Mouse (Mus musculus) neural tube, embryonic 14.5 days (tissue): ENCODE results near the gene Scn8a. TPM values are rescaled to one million over a fixed set of nuclear protein-coding genes. Genes with fewer than 3 reads are reported as not detected.

Experiments
- ATAC-seq: fragments of 200-750 bp; cut with Nextera tagmentation; 2 replicates; pipeline ENCODE4 v1.8.0; 2017; ENCODE audit warnings: low read depth, mild to moderate bottlenecking, moderate TSS enrichment, moderate library complexity
- H3K27ac ChIP-seq: fragments of 300-500 bp; sonication (generic); 2 replicates; pipeline ENCODE4 v1.5.1; 2014; ENCODE audit warnings: low read depth, mild to moderate bottlenecking, control low read depth, low read length, moderate library complexity, mixed read lengths
- H3K27me3 ChIP-seq: fragments of 300-500 bp; sonication (generic); 2 replicates; pipeline ENCODE4 v1.6.1; 2014; ENCODE audit warnings: low read length; ENCODE audit not compliant: control insufficient read depth, insufficient read depth
- H3K36me3 ChIP-seq: fragments of 300-500 bp; sonication (generic); 2 replicates; pipeline ENCODE4 v1.6.1; 2014; ENCODE audit warnings: low read length, mixed read lengths; ENCODE audit not compliant: control insufficient read depth, insufficient read depth
- H3K4me1 ChIP-seq: fragments of 300-500 bp; sonication (generic); 2 replicates; pipeline ENCODE4 v1.6.1; 2014; ENCODE audit warnings: low read length; ENCODE audit not compliant: control insufficient read depth, insufficient read depth
- H3K4me2 ChIP-seq: fragments of 300-500 bp; sonication (generic); 2 replicates; pipeline ENCODE4 v1.6.1; 2014; ENCODE audit warnings: mild to moderate bottlenecking, low read depth, low read length, control low read depth
- H3K4me3 ChIP-seq: fragments of 300-500 bp; sonication (generic); 2 replicates; pipeline ENCODE4 v1.5.1; 2014; ENCODE audit warnings: low read depth, low read length, control low read depth, mixed read lengths
- H3K9ac ChIP-seq: fragments of 300-500 bp; sonication (generic); replicated peaks from 2 replicates; pipeline ENCODE4 v1.6.1; 2014; ENCODE audit warnings: low read depth, mild to moderate bottlenecking, control low read depth, low read length, mixed read lengths
- H3K9me3 ChIP-seq: fragments of 300-500 bp; sonication (generic); 2 replicates; pipeline ENCODE4 v1.6.1; 2016; ENCODE audit warnings: low read length; ENCODE audit not compliant: control insufficient read depth
- WGBS: fragments of 180-500 bp; shearing (Covaris S2); extraction: QIAGEN DNeasy Blood & Tissue Kit; methylation state at CpG from one replicate; pipeline ENCODE4 v1.1.7; 2014; 5-methylcytosine and 5-hydroxymethylcytosine counted together
- polyA plus RNA-seq: library from polyadenylated mRNA; unstranded; fragments of >200 nt; fragmentation: Nextera tagmentation; extraction: Ambion mirVana; gene quantifications from 2 replicates; pipeline ENCODE4 v1.2.1, GENCODE M21; 2014

Gene Scn8a
- polyA plus RNA-seq, 1 experiment from 2014 or later: 35.2 TPM

- H3K9ac ChIP-seq: peak overlapping the region; percentile 60
- no peaks in the 10 kb centered on the region for H3K9me3 ChIP-seq
- H3K4me1 ChIP-seq: peaks cover 14% of the 10 kb centered on the region; the same call in 1 of the 2 replicates
- under 1% methylated on average over 59 of the region's 77 CpGs for WGBS
- H3K27ac ChIP-seq: no peak overlapping the region
- peak overlapping the region; percentile 45 for H3K4me3 ChIP-seq
- no peaks in the 10 kb centered on the region for H3K36me3 ChIP-seq
- peaks cover 26% of the 10 kb centered on the region for H3K27me3 ChIP-seq
- ATAC-seq: peak; percentile 51
- H3K4me2 ChIP-seq: peak overlapping the region; percentile 96
Measured at GRCm38 (mm10) chr15:101046527-101047193, 177.0 kb downstream of the Scn8a start.

- Histone ChIP-seq H3K36me3 (no peaks in the 10 kb centered on the region), H3K4me1 (peaks cover 14% of the 10 kb centered on the region; the same call in 1 of the 2 replicates), H3K9me3 (no peaks in the 10 kb centered on the region), H3K9ac (peak within 1 kb of the TSS; percentile 60), H3K27me3 (peaks cover 26% of the 10 kb centered on the region), H3K27ac (no peak within 1 kb of the TSS), H3K4me3 (peak within 1 kb of the TSS; percentile 45), H3K4me2 (peak within 1 kb of the TSS; percentile 96)
- ATAC-seq: peak; percentile 25; the same call in 1 of the 2 replicates
- 2% methylated on average over 23 of the region's 23 CpGs for WGBS
Measured at GRCm38 (mm10) chr15:101047194-101047555, 177.5 kb downstream of the Scn8a start, which contains the start of gene Gm47841. Gene Gm47841, minus strand, starts transcription at chr15:101047397.

GRCm38 (mm10) chr15:101048338-101048896 lies 178.8 kb downstream of the Scn8a start:
- 54% methylated on average over 5 of the region's 5 CpGs for WGBS
- no peaks in the 10 kb centered on the region for H3K36me3 ChIP-seq
- no peak overlapping the region for H3K9ac ChIP-seq
- H3K27me3 ChIP-seq: peaks cover 33% of the 10 kb centered on the region
- no peak overlapping the region for H3K27ac ChIP-seq
- H3K4me1 ChIP-seq: peaks cover 14% of the 10 kb centered on the region; the same call in 1 of the 2 replicates
- H3K4me3 ChIP-seq: no peak overlapping the region
- H3K4me2 ChIP-seq: no peak overlapping the region
- no peak for ATAC-seq
- no peaks in the 10 kb centered on the region for H3K9me3 ChIP-seq

GRCm38 (mm10) chr15:101051869-101052268 lies 182.2 kb downstream of the Scn8a start:
- Histone ChIP-seq H3K4me3 (no peak overlapping the region), H3K4me1 (peaks cover 8% of the 10 kb centered on the region; the same call in 1 of the 2 replicates), H3K27ac (no peak overlapping the region), H3K9ac (no peak overlapping the region), H3K27me3 (peaks cover 15% of the 10 kb centered on the region), H3K36me3 (no peaks in the 10 kb centered on the region), H3K4me2 (no peak overlapping the region), H3K9me3 (no peaks in the 10 kb centered on the region)
- 18% methylated on average over 10 of the region's 10 CpGs for WGBS
- no peak for ATAC-seq

- 0 out of 2 replicates have a peak overlapping the region, but pooled peaks have one; percentile 34 for H3K27ac ChIP-seq
- 7% methylated on average over 87 of the region's 120 CpGs for WGBS
- H3K4me1 ChIP-seq: peaks cover 4% of the 10 kb centered on the region; the same call in 1 of the 2 replicates
- no peaks in the 10 kb centered on the region for H3K36me3 ChIP-seq
- H3K4me2 ChIP-seq: peak overlapping the region; percentile 47
- H3K9me3 ChIP-seq: no peaks in the 10 kb centered on the region
- peak overlapping the region; percentile 35 for H3K4me3 ChIP-seq
- peak; percentile 14; the same call in 1 of the 2 replicates for ATAC-seq
- H3K27me3 ChIP-seq: peaks cover 7% of the 10 kb centered on the region
- no peak overlapping the region; the same call in 1 of the 2 replicates for H3K9ac ChIP-seq
Measured at GRCm38 (mm10) chr15:101052560-101053501, 183.2 kb downstream of the Scn8a start.

- ATAC-seq: no peak
- H3K36me3 ChIP-seq: no peaks in the 10 kb centered on the region
- no peaks in the 10 kb centered on the region for H3K9me3 ChIP-seq
- H3K27me3 ChIP-seq: peaks cover 7% of the 10 kb centered on the region
- no peak overlapping the region for H3K27ac ChIP-seq
- 8% methylated on average over 57 of the region's 65 CpGs for WGBS
- H3K4me1 ChIP-seq: peaks cover 4% of the 10 kb centered on the region; the same call in 1 of the 2 replicates
- H3K4me3 ChIP-seq: peak overlapping the region; percentile 35
- peak overlapping the region; percentile 47 for H3K4me2 ChIP-seq
- peak overlapping the region; percentile 37; the same call in 1 of the 2 replicates for H3K9ac ChIP-seq
Measured at GRCm38 (mm10) chr15:101053832-101054459, 184.3 kb downstream of the Scn8a start.

- H3K4me1 ChIP-seq: peaks cover 4% of the 10 kb centered on the region; the same call in 1 of the 2 replicates
- WGBS: 70% methylated on average over 10 of the region's 10 CpGs
- H3K4me2 ChIP-seq: no peak overlapping the region
- no peaks in the 10 kb centered on the region for H3K36me3 ChIP-seq
- H3K9ac ChIP-seq: no peak overlapping the region
- H3K27me3 ChIP-seq: peaks cover 7% of the 10 kb centered on the region
- no peaks in the 10 kb centered on the region for H3K9me3 ChIP-seq
- H3K4me3 ChIP-seq: no peak overlapping the region
- no peak overlapping the region for H3K27ac ChIP-seq
- no peak for ATAC-seq
Measured at GRCm38 (mm10) chr15:101054541-101054940, 184.9 kb downstream of the Scn8a start.

GRCm38 (mm10) chr15:101056225-101056624 lies 186.6 kb downstream of the Scn8a start:
- WGBS: 38% methylated on average over 10 of the region's 10 CpGs
- Histone ChIP-seq H3K27ac (no peak overlapping the region), H3K4me2 (no peak overlapping the region), H3K4me1 (peaks cover 9% of the 10 kb centered on the region; the same call in 1 of the 2 replicates), H3K4me3 (no peak overlapping the region), H3K36me3 (no peaks in the 10 kb centered on the region), H3K27me3 (peaks cover 7% of the 10 kb centered on the region), H3K9me3 (no peaks in the 10 kb centered on the region), H3K9ac (no peak overlapping the region)
- ATAC-seq: peak; percentile 77; the same call in 1 of the 2 replicates
